Mouse (Mus musculus): ENCODE data around the gene Gm26602. TPM values are rescaled to one million over a fixed set of nuclear protein-coding genes. Genes with fewer than 3 reads are reported as not detected.
A peak's percentile ranks its signal among the peaks of the same experiment; 100 is the strongest.

Gm26602 gene
- polyA plus RNA-seq (2015; fragmentation: Nextera tagmentation; extraction: Ambion mirVana): 17.7 TPM in 1 of 2 replicates, not detected in the other

DNA sequence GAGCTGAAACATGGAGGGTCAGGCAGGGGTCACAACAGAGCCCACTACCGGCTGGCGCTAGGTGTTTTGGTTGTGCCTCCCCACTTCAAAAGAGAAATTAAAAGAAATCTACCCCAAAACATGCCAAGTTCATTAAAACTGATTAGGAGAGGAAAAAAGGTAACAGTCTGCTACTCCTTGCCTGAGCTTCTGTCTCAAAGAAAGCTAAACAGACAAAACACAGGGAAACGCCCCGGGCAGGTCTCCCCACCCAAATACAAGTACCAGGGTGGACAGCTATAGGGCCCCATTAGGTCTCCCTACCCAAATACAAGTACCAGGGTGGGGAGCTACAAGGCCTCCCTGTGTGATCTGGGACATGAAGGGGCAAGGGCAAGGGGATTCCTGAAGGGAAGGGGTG, at the start of gene Gm26602:
Gene Gm26602, plus strand, starts transcription at position 301 of the 400 bp plus-strand sequence.
- H3K9ac ChIP-seq: no peak within 1 kb of the TSS
- H3K27ac ChIP-seq: no peak within 1 kb of the TSS
- no peaks in the 10 kb centered on the region for H3K9me3 ChIP-seq
- peaks cover 23% of the 10 kb centered on the region for H3K36me3 ChIP-seq
- no peaks in the 10 kb centered on the region for H3K27me3 ChIP-seq (replicated peaks)
- no peak within 1 kb of the TSS for H3K4me3 ChIP-seq (replicated peaks)
- WGBS: 88% methylated on average over 4 of the region's 4 CpGs
- no peak for ATAC-seq
- peaks cover 31% of the 10 kb centered on the region for H3K4me1 ChIP-seq (replicated peaks)
- H3K4me2 ChIP-seq (replicated peaks): no peak within 1 kb of the TSS

DNA sequence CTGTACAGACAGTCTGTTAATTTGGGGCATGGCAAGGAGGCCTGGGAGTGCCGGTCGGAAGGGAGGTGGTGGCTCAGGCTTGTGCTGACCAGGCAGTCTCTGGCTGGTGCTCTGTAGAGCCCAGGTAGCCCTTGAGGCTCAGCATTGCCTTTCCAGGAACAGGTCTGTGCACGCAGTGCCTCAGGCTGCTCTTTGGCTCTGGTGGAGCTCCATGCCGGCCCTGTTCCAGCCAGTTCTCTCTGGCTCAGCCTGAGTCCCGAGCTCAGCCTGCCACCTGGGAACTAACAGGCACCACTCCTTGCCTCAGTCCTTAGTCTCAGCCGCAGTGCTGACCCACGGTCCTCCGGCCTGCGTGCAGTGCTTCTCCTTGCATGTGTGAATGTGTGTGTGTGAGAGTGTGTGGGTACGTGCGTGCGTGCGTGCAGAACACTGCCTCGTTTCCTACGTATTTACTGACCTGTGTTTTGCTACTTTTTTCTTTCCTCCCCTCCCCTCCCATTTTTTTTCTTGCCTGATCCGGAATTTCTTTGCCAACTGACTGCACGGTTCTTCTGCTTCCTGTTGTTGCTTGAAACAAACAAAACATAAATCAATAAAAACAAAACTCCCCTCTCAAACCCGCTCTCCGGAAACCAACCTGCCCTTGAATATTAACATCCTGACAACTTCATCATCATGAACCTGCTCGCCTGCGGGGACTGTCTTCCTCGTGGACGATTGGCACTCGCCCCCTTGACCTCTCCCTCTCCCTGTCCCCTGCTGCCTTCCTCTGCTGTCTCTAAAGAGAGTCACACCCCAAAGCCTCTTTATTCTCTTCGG, 49.2 kb upstream of the Gm26602 start:
- 68% methylated on average over 25 of the region's 25 CpGs for WGBS
- Histone ChIP-seq H3K27ac (no peak overlapping the region), H3K4me1 (replicated peaks) (peaks cover 58% of the 10 kb centered on the region), H3K4me2 (replicated peaks) (no peak overlapping the region), H3K9ac (no peak overlapping the region), H3K4me3 (replicated peaks) (no peak overlapping the region), H3K36me3 (peaks cover 55% of the 10 kb centered on the region), H3K27me3 (replicated peaks) (no peaks in the 10 kb centered on the region), H3K9me3 (no peaks in the 10 kb centered on the region)
- ATAC-seq: no peak

- Histone ChIP-seq H3K36me3 (peaks cover 55% of the 10 kb centered on the region), H3K4me2 (replicated peaks) (no peak overlapping the region), H3K9me3 (no peaks in the 10 kb centered on the region), H3K9ac (no peak overlapping the region), H3K27me3 (replicated peaks) (no peaks in the 10 kb centered on the region), H3K4me1 (replicated peaks) (peaks cover 50% of the 10 kb centered on the region), H3K27ac (peak overlapping the region; percentile 6; the same call in 1 of the 2 replicates), H3K4me3 (replicated peaks) (no peak overlapping the region)
- 84% methylated on average over 23 of the region's 23 CpGs for WGBS
- ATAC-seq: no peak
Observed at GRCm38 (mm10) chr10:79862049-79862788, 48.4 kb upstream of the Gm26602 start.

- Histone ChIP-seq H3K36me3 (peaks cover 55% of the 10 kb centered on the region), H3K4me2 (replicated peaks) (no peak overlapping the region)
Observed at GRCm38 (mm10) chr10:79862925-79863324, 47.7 kb upstream of the Gm26602 start.

GRCm38 (mm10) chr10:79864351-79865188, 46.1 kb upstream of the Gm26602 start:
- Histone ChIP-seq H3K4me3 (replicated peaks) (no peak overlapping the region), H3K9ac (no peak overlapping the region), H3K4me2 (replicated peaks) (no peak overlapping the region), H3K4me1 (replicated peaks) (peaks cover 29% of the 10 kb centered on the region), H3K27ac (peak overlapping the region; percentile 25), H3K9me3 (no peaks in the 10 kb centered on the region), H3K27me3 (replicated peaks) (no peaks in the 10 kb centered on the region), H3K36me3 (peaks cover 45% of the 10 kb centered on the region)
- peak; percentile 38 for ATAC-seq
- 45% methylated on average over 9 of the region's 10 CpGs for WGBS

More at GRCm38 (mm10) chr10:79862925-79863324, 47.7 kb upstream of the Gm26602 start:
- Histone ChIP-seq H3K9ac (no peak overlapping the region), H3K27me3 (replicated peaks) (no peaks in the 10 kb centered on the region), H3K4me3 (replicated peaks) (no peak overlapping the region), H3K4me1 (replicated peaks) (peaks cover 43% of the 10 kb centered on the region), H3K9me3 (no peaks in the 10 kb centered on the region), H3K27ac (no peak overlapping the region)
- WGBS: 61% methylated on average over 10 of the region's 10 CpGs
- no peak for ATAC-seq

GRCm38 (mm10) chr10:79865189-79865601, 45.5 kb upstream of the Gm26602 start:
- H3K4me3 ChIP-seq (replicated peaks): no peak overlapping the region
- peak overlapping the region; percentile 25 for H3K27ac ChIP-seq
- H3K4me2 ChIP-seq (replicated peaks): no peak overlapping the region
- no peaks in the 10 kb centered on the region for H3K9me3 ChIP-seq
- H3K4me1 ChIP-seq (replicated peaks): peaks cover 22% of the 10 kb centered on the region
- no peaks in the 10 kb centered on the region for H3K27me3 ChIP-seq (replicated peaks)
- peaks cover 39% of the 10 kb centered on the region for H3K36me3 ChIP-seq
- WGBS: 58% methylated on average over 12 of the region's 12 CpGs
- ATAC-seq: no peak; the same call in 1 of the 2 replicates
- no peak overlapping the region for H3K9ac ChIP-seq

DNA sequence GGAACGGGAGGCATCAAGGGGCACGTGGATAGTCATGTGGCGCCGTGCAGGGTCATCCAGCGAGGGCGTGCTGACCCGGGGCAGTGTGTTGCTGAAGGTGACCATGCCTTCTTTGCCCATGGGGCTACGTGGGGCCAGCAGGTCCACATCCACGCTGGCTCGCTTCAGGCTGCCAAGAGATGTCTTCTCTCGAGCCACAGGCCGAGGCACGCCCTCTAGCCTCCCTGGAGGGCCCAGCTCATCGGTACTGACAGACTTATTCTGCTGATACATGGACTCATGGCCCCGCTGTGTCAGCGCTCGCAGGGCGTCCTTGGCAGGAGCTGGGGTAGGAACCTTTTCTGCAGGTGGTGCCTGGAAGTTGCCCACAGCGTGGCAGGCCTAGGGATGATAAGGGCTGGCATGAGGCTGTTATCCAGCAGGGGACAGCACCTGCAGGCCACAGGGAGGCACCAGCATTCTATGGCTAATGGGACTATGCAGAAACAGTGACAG, 44.8 kb upstream of the Gm26602 start:
- no peak overlapping the region for H3K9ac ChIP-seq
- peaks cover 19% of the 10 kb centered on the region for H3K4me1 ChIP-seq (replicated peaks)
- no peaks in the 10 kb centered on the region for H3K27me3 ChIP-seq (replicated peaks)
- H3K36me3 ChIP-seq: peaks cover 33% of the 10 kb centered on the region
- H3K9me3 ChIP-seq: no peaks in the 10 kb centered on the region
- H3K4me2 ChIP-seq (replicated peaks): no peak overlapping the region
- no peak for ATAC-seq
- peak overlapping the region; percentile 25 for H3K27ac ChIP-seq
- WGBS: 68% methylated on average over 19 of the region's 19 CpGs
- no peak overlapping the region for H3K4me3 ChIP-seq (replicated peaks)

DNA sequence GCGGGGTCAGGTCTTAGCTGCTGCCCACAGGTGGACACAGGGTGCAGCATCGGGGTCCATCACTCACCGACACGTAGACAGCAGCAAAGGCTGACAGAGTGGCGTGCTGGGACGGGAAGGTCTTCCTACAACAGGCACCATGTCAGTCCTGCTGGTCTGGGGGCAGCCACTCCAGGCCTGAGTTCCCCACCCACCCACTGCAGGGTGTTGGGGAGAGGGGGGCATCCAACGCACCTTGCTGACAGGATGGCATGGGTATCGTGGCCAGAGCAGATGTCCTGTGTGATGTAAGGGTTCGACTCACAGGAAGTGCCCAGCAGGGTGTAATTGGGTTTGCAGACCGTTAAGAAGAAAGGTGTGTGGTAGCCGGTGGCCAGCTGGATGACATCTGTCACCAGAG, 44.1 kb upstream of the Gm26602 start:
- H3K36me3 ChIP-seq: peaks cover 25% of the 10 kb centered on the region
- 77% methylated on average over 11 of the region's 11 CpGs for WGBS
- H3K9me3 ChIP-seq: no peaks in the 10 kb centered on the region
- no peak overlapping the region for H3K4me2 ChIP-seq (replicated peaks)
- no peak overlapping the region for H3K9ac ChIP-seq
- no peak overlapping the region for H3K27ac ChIP-seq
- H3K4me1 ChIP-seq (replicated peaks): peaks cover 13% of the 10 kb centered on the region; the same call in 1 of the 2 replicates
- ATAC-seq: no peak
- no peak overlapping the region for H3K4me3 ChIP-seq (replicated peaks)
- H3K27me3 ChIP-seq (replicated peaks): no peaks in the 10 kb centered on the region

DNA sequence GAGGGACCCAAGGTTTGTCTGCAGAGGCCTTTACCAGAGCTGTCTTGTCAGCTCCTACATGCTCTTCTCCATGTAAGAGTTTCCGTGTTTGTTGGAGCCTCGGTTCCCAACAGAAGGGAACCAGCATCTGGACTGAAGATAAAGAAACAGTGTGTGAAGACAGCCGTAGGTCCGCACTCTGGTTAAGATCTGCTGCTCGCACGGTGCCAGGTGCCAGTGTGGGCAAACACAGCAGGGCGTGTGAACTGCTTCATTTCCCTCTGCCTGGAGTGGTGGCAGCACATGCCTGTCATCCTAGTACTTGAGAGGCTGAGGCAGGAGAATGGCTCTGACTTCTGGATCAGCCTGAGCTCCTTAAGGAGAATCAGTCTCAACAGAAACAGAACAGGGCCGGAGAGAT, 38.8 kb upstream of the Gm26602 start:
- no peaks in the 10 kb centered on the region for H3K27me3 ChIP-seq (replicated peaks)
- H3K9me3 ChIP-seq: no peaks in the 10 kb centered on the region
- no peaks in the 10 kb centered on the region for H3K36me3 ChIP-seq
- no peak overlapping the region for H3K9ac ChIP-seq
- H3K27ac ChIP-seq: no peak overlapping the region
- no peak overlapping the region for H3K4me2 ChIP-seq (replicated peaks)
- no peak for ATAC-seq
- WGBS: 93% methylated on average over 8 of the region's 8 CpGs
- H3K4me1 ChIP-seq (replicated peaks): peaks cover 22% of the 10 kb centered on the region
- no peak overlapping the region for H3K4me3 ChIP-seq (replicated peaks)

- no peak for ATAC-seq
- Histone ChIP-seq H3K36me3 (no peaks in the 10 kb centered on the region), H3K27ac (no peak overlapping the region), H3K27me3 (replicated peaks) (no peaks in the 10 kb centered on the region), H3K4me3 (replicated peaks) (no peak overlapping the region), H3K4me1 (replicated peaks) (peaks cover 27% of the 10 kb centered on the region), H3K4me2 (replicated peaks) (peak overlapping the region; percentile 98), H3K9me3 (no peaks in the 10 kb centered on the region), H3K9ac (no peak overlapping the region)
- 48% methylated on average over 3 of the region's 3 CpGs for WGBS
Observed at GRCm38 (mm10) chr10:79872862-79873261, 37.8 kb upstream of the Gm26602 start.

DNA sequence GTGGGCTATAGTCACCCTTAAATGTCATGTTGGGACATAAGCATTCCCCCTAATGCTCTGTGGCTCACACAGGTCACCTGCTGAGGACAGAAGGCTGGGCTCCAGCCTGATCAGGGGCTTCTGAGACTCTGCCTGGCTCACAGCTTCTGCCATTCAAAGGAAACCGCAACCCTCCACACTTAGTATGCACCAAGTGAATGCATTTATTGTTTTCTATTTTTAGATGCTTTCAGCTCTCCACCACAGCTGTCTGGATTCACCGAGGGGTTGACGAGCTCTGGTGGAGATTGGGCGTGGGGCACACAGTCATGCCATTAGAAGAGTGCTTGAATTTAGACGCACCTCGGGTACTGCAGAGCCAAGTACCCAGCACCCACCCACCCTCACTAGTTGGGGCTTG, 37.3 kb upstream of the Gm26602 start:
- whole genome bisulfite sequencing: 23% methylated on average over 6 of the region's 6 CpGs
- no peaks in the 10 kb centered on the region for H3K27me3 ChIP-seq (replicated peaks)
- peak overlapping the region; percentile 77 for H3K9ac ChIP-seq
- no peak overlapping the region for H3K27ac ChIP-seq
- H3K4me2 ChIP-seq (replicated peaks): peak overlapping the region; percentile 98
- no peaks in the 10 kb centered on the region for H3K9me3 ChIP-seq
- H3K36me3 ChIP-seq: no peaks in the 10 kb centered on the region
- no peak for ATAC-seq
- peaks cover 27% of the 10 kb centered on the region for H3K4me1 ChIP-seq (replicated peaks)
- peak overlapping the region; percentile 66 for H3K4me3 ChIP-seq (replicated peaks)

All from intestine, embryonic 15.5 days (tissue).